Mouse (Mus musculus): ENCODE measurements around the gene Gm45140.

GRCm38 (mm10) chr6:87779174-87780165, 56.1 kb downstream of the Gm45140 start:
- TF ChIP-seq ETS1 (conservative IDR thresholded peaks at IDR 0.05; ENCODE audit: low read depth, low read length): no peak
- TF ChIP-seq RAD21 (IDR thresholded peaks at IDR 0.05; ENCODE audit: low read depth, low read length): peak; percentile 65
- no peak for TF ChIP-seq MXI1 (IDR thresholded peaks at IDR 0.05; ENCODE audit: low read depth, low read length)
- TF ChIP-seq TBP (conservative IDR thresholded peaks at IDR 0.05; ENCODE audit: low read depth, low read length): no peak
- no peak for TF ChIP-seq PAX5 (IDR thresholded peaks at IDR 0.05; ENCODE audit: low read length)
- TF ChIP-seq CTCF (conservative IDR thresholded peaks at IDR 0.05 in 1 of 2, IDR thresholded peaks at IDR 0.05 in 1 of 2; ENCODE audit: low read depth in 2 of 2, low read length in 2 of 2): peak in 1 of 2 experiments; percentile 64; a peak in 2 of 4 replicates
- no peak for TF ChIP-seq POLR2A (IDR thresholded peaks at IDR 0.05; ENCODE audit: low read depth, low read length)
- no peak for TF ChIP-seq ZC3H11A (IDR thresholded peaks at IDR 0.05; ENCODE audit: low read depth, low read length)
- no peak for TF ChIP-seq MAFK (IDR thresholded peaks at IDR 0.05; ENCODE audit: insufficient replicate concordance, low read length)
- no peak for TF ChIP-seq ZNF384 (IDR thresholded peaks at IDR 0.05; ENCODE audit: low read depth, low read length)
- no peak for TF ChIP-seq JUND (conservative IDR thresholded peaks at IDR 0.05; ENCODE audit: low read depth, low read length)
- no peak for TF ChIP-seq E2F4 (IDR thresholded peaks at IDR 0.05; ENCODE audit: insufficient replicate concordance, low read depth, low read length)

Data from CH12.LX (cell line).